Mouse (Mus musculus): Measurements from ENCODE around the gene Eif4ebp2. TPM values are rescaled to one million over a fixed set of nuclear protein-coding genes. Genes with fewer than 3 reads are reported as not detected.
"Not testable (repeated sequence)": the region's sequence is repeated elsewhere in the genome, so short reads cannot be mapped to it uniquely, and the experiment has no call there.

The Eif4ebp2 gene
- polyA plus RNA-seq, 1 experiment, result 27.6 TPM

DNA sequence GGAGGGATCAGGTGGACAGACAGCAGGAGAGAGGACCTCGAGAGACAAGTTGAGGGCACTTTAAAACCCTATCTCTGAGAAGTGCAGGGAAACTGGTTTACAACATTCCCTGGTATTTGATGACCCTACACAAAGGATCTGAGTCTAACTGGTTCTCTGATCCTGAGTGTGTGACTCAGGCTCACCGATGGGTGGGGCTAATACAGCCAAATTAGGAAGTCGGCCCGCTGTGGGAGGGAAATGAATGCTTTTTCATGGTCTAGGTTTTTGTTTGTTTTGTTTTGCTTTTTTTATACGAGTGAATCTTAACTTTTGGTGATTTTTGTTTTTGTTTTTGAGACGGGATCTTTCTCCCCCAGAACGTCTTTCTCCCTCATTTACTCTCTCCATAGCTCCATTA is 16.4 kb upstream of the Eif4ebp2 start:
- Histone ChIP-seq H3K4me3 (ENCODE audit: insufficient read depth, low read length) (no peak overlapping the region), H3K27ac (ENCODE audit: insufficient read depth, low read length) (no peak overlapping the region), H3K4me1 (ENCODE audit: control insufficient read depth, insufficient read depth, low read length) (no peaks in the 10 kb centered on the region)
- TF ChIP-seq CTCF (IDR thresholded peaks at IDR 0.05; ENCODE audit: extremely low read depth, insufficient read depth, low read length) (no peak), POLR2A (IDR thresholded peaks at IDR 0.05; ENCODE audit: extremely low read depth, insufficient read depth, low read length) (no peak)

DNA sequence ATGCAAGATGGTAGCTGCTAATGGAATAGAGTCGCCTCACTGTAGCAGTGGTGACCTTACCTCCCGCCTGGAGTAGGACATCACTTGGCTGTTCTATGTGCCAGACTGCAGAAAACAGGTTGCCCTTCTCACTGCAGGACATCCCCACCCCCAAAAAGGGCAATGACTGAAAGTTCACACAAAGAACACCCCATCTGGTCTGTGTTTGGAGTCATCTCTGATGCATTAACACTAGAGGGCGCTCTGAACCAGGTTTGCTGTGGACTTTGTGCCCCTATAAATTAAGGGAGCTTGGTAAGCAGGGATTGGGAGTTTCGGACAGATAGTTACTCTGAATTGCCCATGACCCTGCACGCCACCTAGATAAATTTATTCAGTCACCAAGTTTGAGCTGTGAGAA is 14.4 kb upstream of the Eif4ebp2 start:
- TF ChIP-seq POLR2A (IDR thresholded peaks at IDR 0.05; ENCODE audit: extremely low read depth, insufficient read depth, low read length) (no peak), CTCF (IDR thresholded peaks at IDR 0.05; ENCODE audit: extremely low read depth, insufficient read depth, low read length) (peak; percentile 72)
- Histone ChIP-seq H3K27ac (ENCODE audit: insufficient read depth, low read length) (no peak overlapping the region), H3K4me1 (ENCODE audit: control insufficient read depth, insufficient read depth, low read length) (no peaks in the 10 kb centered on the region), H3K4me3 (ENCODE audit: insufficient read depth, low read length) (no peak overlapping the region)

- H3K4me1 ChIP-seq (ENCODE audit: control insufficient read depth, insufficient read depth, low read length), result no peaks in the 10 kb centered on the region
- H3K4me3 ChIP-seq (ENCODE audit: insufficient read depth, low read length), result no peak overlapping the region
- TF ChIP-seq POLR2A (IDR thresholded peaks at IDR 0.05; ENCODE audit: extremely low read depth, insufficient read depth, low read length) (no peak), CTCF (IDR thresholded peaks at IDR 0.05; ENCODE audit: extremely low read depth, insufficient read depth, low read length) (no peak)
- no peak overlapping the region for H3K27ac ChIP-seq (ENCODE audit: insufficient read depth, low read length)
Measured at GRCm38 (mm10) chr10:61466242-61466641, 13.8 kb upstream of the Eif4ebp2 start.

- TF ChIP-seq CTCF (IDR thresholded peaks at IDR 0.05; ENCODE audit: extremely low read depth, insufficient read depth, low read length), result no peak
- Histone ChIP-seq H3K4me1 (ENCODE audit: control insufficient read depth, insufficient read depth, low read length) (no peaks in the 10 kb centered on the region), H3K4me3 (ENCODE audit: insufficient read depth, low read length) (no peak overlapping the region), H3K27ac (ENCODE audit: insufficient read depth, low read length) (no peak overlapping the region)
Measured at GRCm38 (mm10) chr10:61465009-61465408, 12.5 kb upstream of the Eif4ebp2 start.

- H3K4me3 ChIP-seq (ENCODE audit: insufficient read depth, low read length), result no peak overlapping the region
- no peaks in the 10 kb centered on the region for H3K4me1 ChIP-seq (ENCODE audit: control insufficient read depth, insufficient read depth, low read length)
- TF ChIP-seq CTCF (IDR thresholded peaks at IDR 0.05; ENCODE audit: extremely low read depth, insufficient read depth, low read length) (no peak), POLR2A (IDR thresholded peaks at IDR 0.05; ENCODE audit: extremely low read depth, insufficient read depth, low read length) (no peak)
Measured at GRCm38 (mm10) chr10:61457182-61457581, 4.7 kb upstream of the Eif4ebp2 start.

GRCm38 (mm10) chr10:61453171-61453570 is 710 bp upstream of the Eif4ebp2 start:
- H3K27ac ChIP-seq (ENCODE audit: insufficient read depth, low read length); H3K4me1 ChIP-seq (ENCODE audit: control insufficient read depth, insufficient read depth, low read length): not testable (repeated sequence)
- H3K4me3 ChIP-seq (ENCODE audit: insufficient read depth, low read length), result peak overlapping the region; percentile 79; the same call in 1 of the 2 replicates

More at GRCm38 (mm10) chr10:61457182-61457581, 4.7 kb upstream of the Eif4ebp2 start:
- no peak overlapping the region for H3K27ac ChIP-seq (ENCODE audit: insufficient read depth, low read length)

- TF ChIP-seq CTCF (IDR thresholded peaks at IDR 0.05; ENCODE audit: extremely low read depth, insufficient read depth, low read length), result no peak
- TF ChIP-seq POLR2A (IDR thresholded peaks at IDR 0.05; ENCODE audit: extremely low read depth, insufficient read depth, low read length), result no peak
- H3K4me1 ChIP-seq (ENCODE audit: control insufficient read depth, insufficient read depth, low read length), result peaks cover 9% of the 10 kb centered on the region
- peak overlapping the region; percentile 79 for H3K4me3 ChIP-seq (ENCODE audit: insufficient read depth, low read length)
- peak overlapping the region; percentile 20; the same call in 1 of the 2 replicates for H3K27ac ChIP-seq (ENCODE audit: insufficient read depth, low read length)
Measured at GRCm38 (mm10) chr10:61451931-61452617, 387 bp downstream of the Eif4ebp2 start.

DNA sequence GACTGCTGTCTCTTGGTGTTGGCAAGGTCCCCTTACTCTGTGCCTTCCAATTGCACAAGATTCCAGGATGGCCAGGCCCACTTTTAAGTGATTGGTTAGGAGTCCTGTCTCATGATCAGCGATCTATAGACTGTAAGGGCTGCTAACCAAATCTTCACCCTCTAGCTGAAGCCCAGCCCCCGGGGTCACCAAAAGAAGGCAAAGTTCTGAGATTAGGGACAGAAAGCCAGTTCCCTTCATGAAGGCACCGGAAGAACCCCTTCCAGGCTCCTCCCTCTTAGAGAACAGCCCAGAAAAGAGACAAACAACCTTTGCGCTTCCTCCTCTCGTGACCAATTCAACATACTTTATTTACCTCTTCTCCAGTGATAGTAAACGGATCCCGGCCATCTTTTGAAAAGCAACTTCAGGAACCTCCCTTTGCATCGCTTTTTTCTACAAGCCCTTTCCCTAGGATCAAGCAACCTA is 964 bp downstream of the Eif4ebp2 start:
- peaks cover 10% of the 10 kb centered on the region for H3K4me1 ChIP-seq (ENCODE audit: control insufficient read depth, insufficient read depth, low read length)
- peak overlapping the region; percentile 79 for H3K4me3 ChIP-seq (ENCODE audit: insufficient read depth, low read length)
- TF ChIP-seq CTCF (IDR thresholded peaks at IDR 0.05; ENCODE audit: extremely low read depth, insufficient read depth, low read length) (no peak), POLR2A (IDR thresholded peaks at IDR 0.05; ENCODE audit: extremely low read depth, insufficient read depth, low read length) (no peak)
- 0 out of 2 replicates have a peak overlapping the region, but pooled peaks have one; percentile 20 for H3K27ac ChIP-seq (ENCODE audit: insufficient read depth, low read length)

GRCm38 (mm10) chr10:61448834-61449233 is 3.6 kb downstream of the Eif4ebp2 start:
- no peak overlapping the region for H3K27ac ChIP-seq (ENCODE audit: insufficient read depth, low read length)
- TF ChIP-seq CTCF (IDR thresholded peaks at IDR 0.05; ENCODE audit: extremely low read depth, insufficient read depth, low read length) (no peak), POLR2A (IDR thresholded peaks at IDR 0.05; ENCODE audit: extremely low read depth, insufficient read depth, low read length) (no peak)
- H3K4me3 ChIP-seq (ENCODE audit: insufficient read depth, low read length), result no peak overlapping the region
- H3K4me1 ChIP-seq (ENCODE audit: control insufficient read depth, insufficient read depth, low read length), result peaks cover 12% of the 10 kb centered on the region

DNA sequence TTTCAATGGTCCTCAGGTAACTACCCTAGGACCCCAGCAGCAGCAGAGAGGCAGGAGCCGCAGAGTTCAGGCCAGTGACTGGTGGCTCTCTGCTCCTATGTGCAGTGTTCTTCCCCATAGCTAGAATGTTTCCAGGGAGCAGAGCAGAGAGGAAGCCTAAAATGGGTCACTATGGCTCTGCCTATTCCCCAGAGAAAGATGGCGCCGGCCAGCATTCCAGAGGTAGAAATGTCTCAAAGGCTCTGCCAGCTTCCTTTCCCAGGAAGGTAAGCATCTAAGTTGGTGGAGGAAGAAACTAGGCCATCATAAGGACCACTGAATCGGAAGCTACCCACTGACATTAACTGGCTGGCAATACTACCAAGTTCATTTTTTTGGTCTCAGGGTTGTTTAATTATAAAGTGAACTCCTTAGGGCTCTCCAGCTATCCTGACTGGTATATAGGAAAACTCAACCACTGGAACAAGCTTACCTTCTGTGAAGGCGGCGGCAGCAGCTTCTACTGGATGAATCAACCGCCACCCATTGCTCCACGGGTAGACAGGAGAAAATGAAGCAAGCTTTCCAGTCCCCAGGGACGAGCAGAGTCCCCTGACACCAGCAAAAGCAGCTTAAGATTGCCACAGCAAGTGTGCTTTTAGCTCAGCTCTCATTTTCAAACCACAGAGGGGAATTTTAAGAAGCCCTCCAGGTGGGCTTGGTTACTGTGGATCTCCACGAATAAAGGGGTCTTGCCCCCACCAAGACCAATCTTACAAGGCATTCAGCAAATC is 4.7 kb downstream of the Eif4ebp2 start:
- Histone ChIP-seq H3K4me3 (ENCODE audit: insufficient read depth, low read length) (no peak overlapping the region), H3K4me1 (ENCODE audit: control insufficient read depth, insufficient read depth, low read length) (peaks cover 14% of the 10 kb centered on the region), H3K27ac (ENCODE audit: insufficient read depth, low read length) (no peak overlapping the region)
- no peak for TF ChIP-seq CTCF (IDR thresholded peaks at IDR 0.05; ENCODE audit: extremely low read depth, insufficient read depth, low read length)
- no peak for TF ChIP-seq POLR2A (IDR thresholded peaks at IDR 0.05; ENCODE audit: extremely low read depth, insufficient read depth, low read length)
